Mouse (Mus musculus): ENCODE data around the gene Mturn. TPM values are rescaled to one million over a fixed set of nuclear protein-coding genes. Genes with fewer than 3 reads are reported as not detected.

The Mturn gene
- polyA plus RNA-seq, 1 experiment: 1.3 TPM

DNA sequence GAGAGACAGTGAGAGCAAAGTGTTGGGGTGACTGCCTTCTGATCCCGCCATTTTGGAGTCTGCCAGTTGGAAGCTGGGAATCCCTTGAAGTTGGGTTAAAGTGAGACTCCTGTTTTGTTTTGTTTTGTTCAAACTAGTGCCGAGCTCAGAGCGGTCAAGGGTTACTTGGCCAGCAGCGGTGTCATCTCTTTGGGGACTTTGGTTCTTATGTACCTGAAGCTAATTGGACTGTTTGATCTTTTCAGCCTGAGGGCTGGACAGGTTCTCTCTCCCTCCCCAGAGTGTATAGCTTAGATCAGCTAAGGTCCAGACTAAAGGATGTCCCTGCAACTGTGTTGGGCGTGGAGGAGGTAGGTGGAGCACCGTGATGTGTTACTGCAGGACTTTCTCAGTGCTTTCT lies 44.9 kb downstream of the Mturn start:
- Histone ChIP-seq H3K4me1 (ENCODE audit: control insufficient read depth, insufficient read depth, low read length) (no peaks in the 10 kb centered on the region), H3K4me3 (ENCODE audit: insufficient read depth, low read length) (no peak overlapping the region), H3K27ac (ENCODE audit: insufficient read depth, low read length) (no peak overlapping the region)
- no peak for TF ChIP-seq CTCF (IDR thresholded peaks at IDR 0.05; ENCODE audit: borderline replicate concordance, insufficient read depth, low read length)
- TF ChIP-seq POLR2A (IDR thresholded peaks at IDR 0.05; ENCODE audit: low read depth, low read length): no peak

DNA sequence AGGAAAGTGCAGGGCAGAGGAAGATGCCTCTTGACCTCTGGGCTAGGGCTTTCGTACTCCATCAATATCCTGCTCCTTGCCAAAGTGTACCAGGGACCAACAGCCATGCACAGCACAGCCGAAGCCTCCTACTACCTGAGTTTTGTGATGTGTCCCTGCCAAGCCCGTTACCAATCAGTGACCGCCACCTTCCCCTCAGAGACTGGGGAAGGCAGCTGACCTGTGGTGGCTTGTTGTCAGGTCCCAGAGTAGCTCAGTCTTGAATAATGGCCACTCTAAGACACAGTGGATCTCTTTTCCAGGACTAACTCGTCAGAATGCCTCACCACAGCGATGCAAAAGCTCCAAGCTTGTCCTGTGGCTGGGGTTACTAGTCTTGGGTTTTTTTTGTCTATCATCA lies 45.4 kb downstream of the Mturn start:
- Histone ChIP-seq H3K4me3 (ENCODE audit: insufficient read depth, low read length) (no peak overlapping the region), H3K27ac (ENCODE audit: insufficient read depth, low read length) (no peak overlapping the region), H3K4me1 (ENCODE audit: control insufficient read depth, insufficient read depth, low read length) (no peaks in the 10 kb centered on the region)
- TF ChIP-seq CTCF (IDR thresholded peaks at IDR 0.05; ENCODE audit: borderline replicate concordance, insufficient read depth, low read length) (no peak), POLR2A (IDR thresholded peaks at IDR 0.05; ENCODE audit: low read depth, low read length) (no peak)

DNA sequence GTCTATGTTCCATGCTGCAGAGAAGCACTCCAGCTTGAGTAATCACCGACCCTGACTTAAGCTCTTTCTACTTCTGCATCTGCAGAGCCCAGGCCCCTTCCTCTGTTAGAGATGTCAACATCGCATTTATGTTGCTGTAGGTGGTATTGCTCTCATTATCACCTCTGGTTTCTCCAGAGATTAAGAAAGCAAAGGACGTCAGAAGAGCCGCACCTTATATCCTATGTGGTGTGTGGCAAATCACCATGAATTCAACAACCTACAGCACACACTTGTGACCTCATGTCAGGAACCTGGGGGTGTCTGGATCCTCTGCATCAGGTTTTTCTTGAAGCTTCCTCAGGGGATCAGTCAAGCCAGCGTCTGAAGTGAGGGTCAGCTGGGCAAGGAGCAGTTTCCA lies 46.0 kb downstream of the Mturn start:
- Histone ChIP-seq H3K27ac (ENCODE audit: insufficient read depth, low read length) (no peak overlapping the region), H3K4me3 (ENCODE audit: insufficient read depth, low read length) (no peak overlapping the region), H3K4me1 (ENCODE audit: control insufficient read depth, insufficient read depth, low read length) (no peaks in the 10 kb centered on the region)
- TF ChIP-seq CTCF (IDR thresholded peaks at IDR 0.05; ENCODE audit: borderline replicate concordance, insufficient read depth, low read length): no peak
- TF ChIP-seq POLR2A (IDR thresholded peaks at IDR 0.05; ENCODE audit: low read depth, low read length): no peak

DNA sequence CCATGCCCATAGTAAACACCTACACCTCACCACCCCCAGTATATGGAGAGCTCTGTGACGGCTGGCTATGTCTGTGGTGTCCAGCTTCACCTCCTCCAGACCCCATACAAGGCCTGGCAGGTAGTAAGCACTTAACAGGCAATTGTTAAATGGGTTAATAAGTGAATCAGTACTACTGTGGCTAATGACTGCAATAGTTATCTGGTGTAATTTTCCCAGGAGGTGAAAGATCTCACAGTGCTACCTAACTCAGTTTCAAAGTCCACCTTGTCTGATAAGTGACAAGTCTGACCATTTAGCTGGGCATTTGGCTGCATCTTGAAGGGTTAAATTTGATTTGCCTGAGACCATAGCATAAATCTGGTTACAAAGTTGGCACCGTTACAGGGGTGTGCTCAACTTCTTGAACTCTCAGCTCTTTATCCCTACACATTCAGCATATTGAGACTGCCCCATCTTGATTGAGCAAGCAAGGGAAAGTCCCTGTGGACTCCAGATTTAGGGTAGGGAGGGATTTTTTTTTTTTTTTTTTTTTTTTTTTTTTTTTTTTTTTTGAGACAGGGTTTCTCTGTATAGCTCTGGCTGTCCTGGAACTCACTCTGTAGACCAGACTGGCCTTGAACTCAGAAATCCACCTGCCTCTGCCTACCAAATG lies 48.2 kb downstream of the Mturn start:
- TF ChIP-seq POLR2A (IDR thresholded peaks at IDR 0.05; ENCODE audit: low read depth, low read length): no peak
- Histone ChIP-seq H3K4me3 (ENCODE audit: insufficient read depth, low read length) (no peak overlapping the region), H3K27ac (ENCODE audit: insufficient read depth, low read length) (no peak overlapping the region), H3K4me1 (ENCODE audit: control insufficient read depth, insufficient read depth, low read length) (no peaks in the 10 kb centered on the region)

DNA sequence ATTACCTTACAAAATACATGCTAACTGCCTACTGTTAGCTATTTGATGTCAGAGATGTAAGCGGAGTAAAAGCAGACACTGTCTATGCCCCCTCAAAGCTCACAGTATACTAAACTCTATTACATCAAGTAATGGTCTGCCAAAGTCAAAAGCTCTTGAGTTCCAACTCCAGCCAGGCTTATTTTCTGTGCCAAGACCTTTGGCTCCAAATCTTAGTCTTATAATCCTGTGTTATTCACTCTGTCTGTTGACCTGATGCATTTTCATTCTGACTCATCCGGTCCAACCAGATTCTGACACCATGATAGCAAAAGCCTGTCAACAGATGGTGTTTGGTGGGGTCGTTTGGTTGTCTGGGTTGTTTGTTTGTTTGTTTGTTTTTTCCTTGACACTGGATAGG lies 50.3 kb downstream of the Mturn start:
- Histone ChIP-seq H3K4me1 (ENCODE audit: control insufficient read depth, insufficient read depth, low read length) (no peaks in the 10 kb centered on the region), H3K27ac (ENCODE audit: insufficient read depth, low read length) (no peak overlapping the region), H3K4me3 (ENCODE audit: insufficient read depth, low read length) (no peak overlapping the region)
- TF ChIP-seq POLR2A (IDR thresholded peaks at IDR 0.05; ENCODE audit: low read depth, low read length): no peak
- no peak for TF ChIP-seq CTCF (IDR thresholded peaks at IDR 0.05; ENCODE audit: borderline replicate concordance, insufficient read depth, low read length)

DNA sequence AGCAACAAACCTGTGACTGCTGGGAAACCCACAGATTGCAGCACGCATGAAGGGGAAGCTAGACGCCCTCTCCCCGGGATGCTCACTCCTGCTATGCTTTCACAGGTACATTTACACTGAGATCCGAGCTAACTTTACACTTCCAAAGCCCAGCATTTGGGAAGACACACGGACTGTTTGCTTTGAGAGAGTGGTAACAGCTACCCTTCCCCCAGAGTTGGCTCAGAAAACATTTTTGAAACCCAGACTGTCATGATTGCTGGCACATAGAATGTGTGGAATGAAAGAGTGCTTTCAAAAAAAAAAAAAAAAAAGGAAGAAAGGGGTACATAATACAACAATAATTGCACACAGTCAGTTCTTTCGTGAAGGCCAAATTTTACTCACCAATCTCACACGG lies 51.3 kb downstream of the Mturn start:
- TF ChIP-seq POLR2A (IDR thresholded peaks at IDR 0.05; ENCODE audit: low read depth, low read length) (no peak), CTCF (IDR thresholded peaks at IDR 0.05; ENCODE audit: borderline replicate concordance, insufficient read depth, low read length) (no peak)

DNA sequence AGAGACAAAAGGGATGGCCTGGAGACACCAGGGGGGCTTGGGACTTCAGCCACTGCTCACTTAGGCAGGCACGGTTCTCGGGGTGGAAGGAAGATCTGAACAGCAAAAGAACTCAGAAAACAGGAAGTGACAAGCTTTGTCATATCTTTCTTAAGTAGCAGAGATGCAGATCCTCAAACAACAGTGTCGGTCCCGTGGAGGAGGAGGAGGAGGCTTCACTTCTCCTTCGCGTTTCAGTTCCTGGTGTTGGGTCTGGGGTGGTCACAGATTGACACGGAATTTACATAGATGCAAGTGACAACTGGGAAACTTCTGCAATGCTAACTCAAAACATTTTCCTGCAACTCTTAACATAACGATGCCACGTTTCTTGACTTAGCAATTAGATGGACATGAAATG lies 54.7 kb downstream of the Mturn start:
- no peak overlapping the region for H3K4me3 ChIP-seq (ENCODE audit: insufficient read depth, low read length)
- TF ChIP-seq POLR2A (IDR thresholded peaks at IDR 0.05; ENCODE audit: low read depth, low read length) (no peak), CTCF (IDR thresholded peaks at IDR 0.05; ENCODE audit: borderline replicate concordance, insufficient read depth, low read length) (no peak)
- H3K4me1 ChIP-seq (ENCODE audit: control insufficient read depth, insufficient read depth, low read length): no peaks in the 10 kb centered on the region
- H3K27ac ChIP-seq (ENCODE audit: insufficient read depth, low read length): no peak overlapping the region

More for the DNA sequence above, 51.3 kb downstream of the Mturn start:
- Histone ChIP-seq H3K4me3 (ENCODE audit: insufficient read depth, low read length) (no peak overlapping the region), H3K4me1 (ENCODE audit: control insufficient read depth, insufficient read depth, low read length) (no peaks in the 10 kb centered on the region), H3K27ac (ENCODE audit: insufficient read depth, low read length) (no peak overlapping the region)

DNA sequence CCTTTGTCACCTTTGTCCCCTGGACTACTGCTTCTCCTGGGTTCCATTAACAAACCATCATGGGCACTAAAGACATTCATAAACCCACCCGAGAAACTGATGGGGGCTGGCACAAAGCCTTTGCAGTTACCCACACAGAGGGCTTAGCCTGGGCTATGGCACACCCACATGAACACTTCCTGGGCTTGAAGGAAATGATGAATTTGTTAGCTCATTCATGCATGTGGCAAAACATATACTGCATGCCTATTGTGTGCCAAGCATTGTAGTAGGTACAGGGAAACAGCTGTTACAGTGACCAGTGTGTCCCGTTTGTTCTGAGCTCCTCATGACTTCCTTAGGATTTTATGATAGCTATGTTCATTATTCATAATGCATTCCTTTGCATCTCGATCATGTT lies 55.8 kb downstream of the Mturn start:
- TF ChIP-seq CTCF (IDR thresholded peaks at IDR 0.05; ENCODE audit: borderline replicate concordance, insufficient read depth, low read length): no peak
- TF ChIP-seq POLR2A (IDR thresholded peaks at IDR 0.05; ENCODE audit: low read depth, low read length): no peak
- H3K27ac ChIP-seq (ENCODE audit: insufficient read depth, low read length): no peak overlapping the region
- H3K4me1 ChIP-seq (ENCODE audit: control insufficient read depth, insufficient read depth, low read length): no peaks in the 10 kb centered on the region
- H3K4me3 ChIP-seq (ENCODE audit: insufficient read depth, low read length): no peak overlapping the region

DNA sequence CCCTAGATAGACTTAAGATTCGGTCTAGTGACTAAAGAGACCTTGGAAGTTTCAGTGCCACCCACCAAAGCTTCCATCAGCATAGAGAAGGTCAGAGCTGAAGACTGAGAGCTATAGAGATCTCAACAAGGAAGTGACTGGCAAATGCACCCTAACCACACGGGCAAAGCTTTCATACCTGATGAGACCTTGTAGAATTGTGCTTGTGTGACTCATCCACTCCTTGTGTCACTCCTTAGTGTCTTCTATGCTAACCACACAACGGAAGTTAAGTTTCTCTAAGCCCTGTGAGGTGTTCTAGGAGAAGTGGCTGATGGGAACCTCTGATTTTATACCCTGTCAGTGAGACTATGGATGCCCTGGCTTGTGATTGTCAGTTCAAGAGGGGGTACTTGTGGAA lies 56.3 kb downstream of the Mturn start:
- no peaks in the 10 kb centered on the region for H3K4me1 ChIP-seq (ENCODE audit: control insufficient read depth, insufficient read depth, low read length)
- no peak overlapping the region for H3K4me3 ChIP-seq (ENCODE audit: insufficient read depth, low read length)

DNA sequence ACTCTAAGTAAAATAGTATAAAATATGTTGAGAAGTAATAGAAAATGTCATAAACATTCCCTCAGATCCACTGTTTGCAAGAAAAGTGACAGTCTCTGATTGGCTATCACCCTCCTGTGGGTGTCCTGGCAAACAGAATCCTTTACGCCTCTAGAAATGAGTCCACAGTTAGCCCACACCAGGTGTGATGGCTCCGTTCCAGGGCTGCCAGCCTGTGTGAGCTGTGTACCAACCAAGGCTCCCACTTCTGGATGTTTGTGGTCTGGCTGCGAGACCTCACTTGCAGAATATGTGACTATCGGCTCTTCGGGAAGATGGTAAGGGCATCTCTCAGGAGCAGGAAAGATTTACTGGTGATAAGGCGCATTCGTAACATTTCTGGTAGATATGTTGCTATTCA lies 67.6 kb downstream of the Mturn start:
- Histone ChIP-seq H3K4me3 (ENCODE audit: insufficient read depth, low read length) (no peak overlapping the region), H3K27ac (ENCODE audit: insufficient read depth, low read length) (no peak overlapping the region), H3K4me1 (ENCODE audit: control insufficient read depth, insufficient read depth, low read length) (no peaks in the 10 kb centered on the region)
- TF ChIP-seq CTCF (IDR thresholded peaks at IDR 0.05; ENCODE audit: borderline replicate concordance, insufficient read depth, low read length) (no peak), POLR2A (IDR thresholded peaks at IDR 0.05; ENCODE audit: low read depth, low read length) (no peak)

More for the DNA sequence above, 56.3 kb downstream of the Mturn start:
- TF ChIP-seq POLR2A (IDR thresholded peaks at IDR 0.05; ENCODE audit: low read depth, low read length) (no peak), CTCF (IDR thresholded peaks at IDR 0.05; ENCODE audit: borderline replicate concordance, insufficient read depth, low read length) (no peak)
- no peak overlapping the region for H3K27ac ChIP-seq (ENCODE audit: insufficient read depth, low read length)

DNA sequence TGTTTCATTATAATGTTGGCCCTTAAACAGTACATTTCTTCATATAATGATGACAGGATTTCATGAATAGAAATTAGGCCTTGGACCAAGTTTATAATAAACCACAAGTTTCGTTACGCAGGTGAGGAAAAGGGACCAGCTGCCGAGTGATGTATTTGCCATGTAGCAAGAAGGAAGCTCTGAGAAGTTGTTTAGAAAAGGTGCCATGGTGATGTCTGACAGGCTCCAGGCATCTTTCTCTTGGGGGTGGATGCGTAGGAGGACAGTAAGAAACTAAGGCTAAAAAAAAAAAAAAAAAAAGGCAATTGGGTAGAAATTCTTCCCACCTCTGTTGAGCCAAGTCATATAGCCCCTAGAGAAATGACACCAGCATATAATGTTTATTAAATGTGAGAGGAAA lies 70.2 kb downstream of the Mturn start:
- TF ChIP-seq POLR2A (IDR thresholded peaks at IDR 0.05; ENCODE audit: low read depth, low read length): no peak
- TF ChIP-seq CTCF (IDR thresholded peaks at IDR 0.05; ENCODE audit: borderline replicate concordance, insufficient read depth, low read length): no peak
- H3K4me1 ChIP-seq (ENCODE audit: control insufficient read depth, insufficient read depth, low read length): no peaks in the 10 kb centered on the region

More for the DNA sequence above, 70.2 kb downstream of the Mturn start:
- H3K27ac ChIP-seq (ENCODE audit: insufficient read depth, low read length): no peak overlapping the region
- no peak overlapping the region for H3K4me3 ChIP-seq (ENCODE audit: insufficient read depth, low read length)

Data from embryonic fibroblast, embryonic 13.5 days (primary cell).